Mouse (Mus musculus) midbrain, embryonic 11.5 days (tissue): ENCODE data around the gene Hist1h1t. TPM values are rescaled to one million over a fixed set of nuclear protein-coding genes. Genes with fewer than 3 reads are reported as not detected.
"Not testable (repeated sequence)": the region's sequence is repeated elsewhere in the genome, so short reads cannot be mapped to it uniquely, and the experiment has no call there.

Experiments
- ATAC-seq: fragments of 200-750 bp; cut with Nextera tagmentation; 2 replicates; pipeline ENCODE4 v1.8.0; 2017; ENCODE audit warnings: moderate TSS enrichment, moderate library complexity; ENCODE audit not compliant: low FRiP score
- DNase-seq: peaks from one replicate; pipeline ENCODE4 v3.0.0; 2015; ENCODE audit warnings: low spot score; ENCODE audit errors: missing footprints
- H3K27ac ChIP-seq: fragments of 300-500 bp; sonication (generic); 2 replicates; pipeline ENCODE4 v1.5.1; 2014; ENCODE audit warnings: low read depth, low read length
- H3K27me3 ChIP-seq: fragments of 300-500 bp; sonication (generic); 2 replicates; pipeline ENCODE4 v1.6.1; 2014; ENCODE audit warnings: mild to moderate bottlenecking, low read length, moderate library complexity, mixed read lengths; ENCODE audit not compliant: control insufficient read depth, insufficient read depth
- H3K36me3 ChIP-seq: fragments of 300-500 bp; sonication (generic); 2 replicates; pipeline ENCODE4 v1.6.1; 2014; ENCODE audit warnings: mild to moderate bottlenecking, low read length, moderate library complexity, mixed read lengths; ENCODE audit not compliant: control insufficient read depth, insufficient read depth
- H3K4me1 ChIP-seq: fragments of 300-500 bp; sonication (generic); 2 replicates; pipeline ENCODE4 v1.6.1; 2014; ENCODE audit warnings: low read length; ENCODE audit not compliant: control insufficient read depth, insufficient read depth
- H3K4me2 ChIP-seq: fragments of 300-500 bp; sonication (generic); 2 replicates; pipeline ENCODE4 v1.6.1; 2014; ENCODE audit warnings: mild to moderate bottlenecking, moderate library complexity
- H3K4me3 ChIP-seq: fragments of 300-500 bp; sonication (generic); 2 replicates; pipeline ENCODE4 v1.5.1; 2014; ENCODE audit warnings: low read depth, low read length
- H3K9ac ChIP-seq: fragments of 300-500 bp; sonication (generic); 2 replicates; pipeline ENCODE4 v1.6.1; 2014; ENCODE audit warnings: low read length
- H3K9me3 ChIP-seq: fragments of 300-500 bp; sonication (generic); 2 replicates; pipeline ENCODE4 v1.6.1; 2016; ENCODE audit warnings: low read length; ENCODE audit not compliant: control insufficient read depth
- WGBS: fragments of 180-500 bp; shearing (Covaris S2); extraction: QIAGEN DNeasy Blood & Tissue Kit; methylation state at CpG from one replicate; pipeline ENCODE4 v1.1.7; 2014; 5-methylcytosine and 5-hydroxymethylcytosine counted together
- polyA plus RNA-seq: library from polyadenylated mRNA; unstranded; fragments of >200 nt; fragmentation: Nextera tagmentation; extraction: Ambion mirVana; gene quantifications from 2 replicates; pipeline ENCODE4 v1.2.1, GENCODE M21; 2014

Hist1h1t gene
- not detected in 2 replicates for polyA plus RNA-seq

- no peak within 1 kb of the TSS for H3K4me2 ChIP-seq
- DNase-seq (no peak), ATAC-seq (no peak)
- no peaks in the 10 kb centered on the region for H3K27me3 ChIP-seq
- peaks cover 6% of the 10 kb centered on the region; the same call in 1 of the 2 replicates for H3K4me1 ChIP-seq
- WGBS, result 51% methylated on average over 13 of the region's 13 CpGs
- H3K36me3 ChIP-seq, result no peaks in the 10 kb centered on the region
- no peak within 1 kb of the TSS for H3K4me3 ChIP-seq
- H3K9ac ChIP-seq, result no peak within 1 kb of the TSS
- no peak within 1 kb of the TSS for H3K27ac ChIP-seq
- H3K9me3 ChIP-seq, result no peaks in the 10 kb centered on the region
Observed at GRCm38 (mm10) chr13:23695514-23695913, at the start of gene Hist1h1t. Gene Hist1h1t, plus strand, starts transcription at chr13:23695814.

- ATAC-seq, result no peak
- H3K4me2 ChIP-seq, result no peak overlapping the region
- no peaks in the 10 kb centered on the region for H3K4me1 ChIP-seq
- 76% methylated on average over 6 of the region's 6 CpGs for WGBS
- no peak overlapping the region for H3K4me3 ChIP-seq
- no peaks in the 10 kb centered on the region for H3K27me3 ChIP-seq
- H3K36me3 ChIP-seq, result no peaks in the 10 kb centered on the region
- no peak for DNase-seq
- H3K9me3 ChIP-seq, result no peaks in the 10 kb centered on the region
- no peak overlapping the region for H3K9ac ChIP-seq
- no peak overlapping the region for H3K27ac ChIP-seq
Observed at GRCm38 (mm10) chr13:23659636-23660366, 35.8 kb upstream of the Hist1h1t start.

- Histone ChIP-seq H3K36me3 (no peaks in the 10 kb centered on the region), H3K4me3 (no peak overlapping the region), H3K4me1 (no peaks in the 10 kb centered on the region), H3K9me3 (no peaks in the 10 kb centered on the region), H3K27me3 (no peaks in the 10 kb centered on the region), H3K27ac (no peak overlapping the region), H3K4me2 (no peak overlapping the region), H3K9ac (no peak overlapping the region)
- no peak for DNase-seq
- ATAC-seq, result no peak
- 83% methylated on average over 3 of the region's 3 CpGs for WGBS
Observed at GRCm38 (mm10) chr13:23662536-23662935, 33.1 kb upstream of the Hist1h1t start.

GRCm38 (mm10) chr13:23681990-23682582 lies 13.5 kb upstream of the Hist1h1t start:
- 84% methylated on average over 6 of the region's 6 CpGs for WGBS
- Histone ChIP-seq H3K4me2 (no peak overlapping the region), H3K27ac (no peak overlapping the region)

GRCm38 (mm10) chr13:23682623-23682946 lies 13.0 kb upstream of the Hist1h1t start:
- no peaks in the 10 kb centered on the region for H3K9me3 ChIP-seq
- H3K9ac ChIP-seq, result peak overlapping the region; percentile 65; the same call in 1 of the 2 replicates
- peak overlapping the region; percentile 74 for H3K27ac ChIP-seq
- DNase-seq (no peak), ATAC-seq (no peak)
- H3K27me3 ChIP-seq, result no peaks in the 10 kb centered on the region
- no peaks in the 10 kb centered on the region for H3K36me3 ChIP-seq
- peak overlapping the region; percentile 28; the same call in 1 of the 2 replicates for H3K4me3 ChIP-seq
- H3K4me2 ChIP-seq, result peak overlapping the region; percentile 58
- H3K4me1 ChIP-seq, result peaks cover 11% of the 10 kb centered on the region
- WGBS, result 47% methylated on average over 1 of the region's 1 CpGs

More at GRCm38 (mm10) chr13:23681990-23682582, 13.5 kb upstream of the Hist1h1t start:
- Histone ChIP-seq H3K4me1 (peaks cover 11% of the 10 kb centered on the region), H3K4me3 (no peak overlapping the region), H3K27me3 (no peaks in the 10 kb centered on the region), H3K9ac (no peak overlapping the region), H3K9me3 (no peaks in the 10 kb centered on the region), H3K36me3 (no peaks in the 10 kb centered on the region)
- no peak for DNase-seq
- no peak for ATAC-seq

GRCm38 (mm10) chr13:23682947-23683754 lies 12.5 kb upstream of the Hist1h1t start:
- Histone ChIP-seq H3K4me1 (peaks cover 11% of the 10 kb centered on the region), H3K4me3 (peak overlapping the region; percentile 28), H3K9ac (peak overlapping the region; percentile 65), H3K4me2 (peak overlapping the region; percentile 58), H3K27ac (peak overlapping the region; percentile 74)
- H3K9me3 ChIP-seq, ATAC-seq, H3K36me3 ChIP-seq, H3K27me3 ChIP-seq: not testable (repeated sequence)
- peak; percentile 92 for DNase-seq
- WGBS, result 13% methylated on average over 12 of the region's 30 CpGs

- H3K27ac ChIP-seq, result peak within 1 kb of the TSS; percentile 95
- H3K4me1 ChIP-seq, result peaks cover 11% of the 10 kb centered on the region
- ATAC-seq (peak; percentile 98), DNase-seq (peak; percentile 98)
- under 1% methylated on average over 32 of the region's 32 CpGs for WGBS
- H3K4me2 ChIP-seq, result peak within 1 kb of the TSS; percentile 65
- H3K9ac ChIP-seq, result peak within 1 kb of the TSS; percentile 76
- peak within 1 kb of the TSS; percentile 41 for H3K4me3 ChIP-seq
- no peaks in the 10 kb centered on the region for H3K9me3 ChIP-seq
- H3K27me3 ChIP-seq, result no peaks in the 10 kb centered on the region
- no peaks in the 10 kb centered on the region for H3K36me3 ChIP-seq
Observed at GRCm38 (mm10) chr13:23683755-23684281, 11.8 kb upstream of the Hist1h1t start, which contains the start of the genes Hist1h2ac and Hist1h2bc. Gene Hist1h2ac, minus strand, starts transcription at chr13:23683948. Gene Hist1h2bc, plus strand, starts transcription at chr13:23684199.

GRCm38 (mm10) chr13:23684295-23684945 lies 11.2 kb upstream of the Hist1h1t start:
- not testable (repeated sequence) for H3K9me3 ChIP-seq, H3K36me3 ChIP-seq, H3K27me3 ChIP-seq
- Histone ChIP-seq H3K9ac (peak overlapping the region; percentile 76), H3K4me3 (peak overlapping the region; percentile 41), H3K4me1 (peaks cover 11% of the 10 kb centered on the region), H3K27ac (peak overlapping the region; percentile 95), H3K4me2 (peak overlapping the region; percentile 65)
- WGBS, result under 1% methylated on average over 11 of the region's 37 CpGs
- ATAC-seq (peak; percentile 31), DNase-seq (peak; percentile 98)
